Mouse (Mus musculus) liver, embryonic 14.5 days (tissue): ENCODE measurements around the gene Slc9a5. TPM values are rescaled to one million over a fixed set of nuclear protein-coding genes. Genes with fewer than 3 reads are reported as not detected.

Experiments used
- ATAC-seq: fragments of 200-750 bp; cut with Nextera tagmentation; 2 replicates; pipeline ENCODE4 v1.8.0; 2017; ENCODE audit warnings: moderate number of reproducible peaks, mild to moderate bottlenecking, moderate library complexity; ENCODE audit not compliant: insufficient read depth
- DNase-seq, 3 experiments: peaks; one replicate each; pipeline ENCODE4 v3.0.0-alpha.2; 2012 to 2013; ENCODE audit warnings: low read depth in 3 of 3, low spot score in 3 of 3
- H3K27ac ChIP-seq: fragments of 300-500 bp; sonication (generic); 2 replicates; pipeline ENCODE4 v1.5.1; 2014; ENCODE audit warnings: moderate library complexity, mild to moderate bottlenecking, control low read depth, inconsistent platforms
- H3K27me3 ChIP-seq: fragments of 300-500 bp; sonication (generic); 2 replicates; pipeline ENCODE4 v1.6.1; 2014; ENCODE audit warnings: mild to moderate bottlenecking, low read length, moderate library complexity; ENCODE audit not compliant: control insufficient read depth, insufficient read depth
- H3K36me3 ChIP-seq: fragments of 300-500 bp; sonication (generic); replicated peaks from 2 replicates; pipeline ENCODE4 v1.6.1; 2014; ENCODE audit warnings: low read depth; ENCODE audit not compliant: control insufficient read depth, insufficient read depth
- H3K4me1 ChIP-seq, 2 experiments: fragments of 200-500 bp in 1 of 2; fragments of 300-500 bp in 1 of 2; sonication (generic) in 1 of 2; replicated peaks; 2 replicates each; pipeline ENCODE4 v1.6.1; 2012 to 2014; ENCODE audit warnings: antibody characterized with exemption in 1 of 2, inconsistent platforms in 1 of 2, low read length in 1 of 2; ENCODE audit not compliant: control insufficient read depth in 2 of 2, insufficient read depth in 2 of 2
- H3K4me2 ChIP-seq: fragments of 300-500 bp; sonication (generic); 2 replicates; pipeline ENCODE4 v1.6.1; 2014; ENCODE audit warnings: low read depth, mild to moderate bottlenecking, control low read depth, moderate library complexity
- H3K4me3 ChIP-seq, 2 experiments: fragments of 200-500 bp in 1 of 2; fragments of 300-500 bp in 1 of 2; sonication (generic) in 1 of 2; 2 replicates each; pipeline ENCODE4 v1.5.1; 2012 to 2014; ENCODE audit warnings: low read depth in 2 of 2, low read length in 2 of 2, mild to moderate bottlenecking in 2 of 2, control low read depth in 1 of 2, inconsistent platforms in 1 of 2, moderate library complexity in 1 of 2; ENCODE audit not compliant: insufficient read depth in 1 of 2
- H3K9ac ChIP-seq: fragments of 300-500 bp; sonication (generic); replicated peaks from 2 replicates; pipeline ENCODE4 v1.6.1; 2014; ENCODE audit warnings: mild to moderate bottlenecking, control low read depth, moderate library complexity
- H3K9me3 ChIP-seq: fragments of 300-500 bp; sonication (generic); 2 replicates; pipeline ENCODE4 v1.6.1; 2016; ENCODE audit warnings: low read length, mixed read lengths; ENCODE audit not compliant: control insufficient read depth
- CTCF ChIP-seq: IDR thresholded peaks from 2 replicates; pipeline ENCODE4 v1.5.1; 2016; ENCODE audit warnings: antibody characterized with exemption, low read depth, control low read depth
- EP300 ChIP-seq: IDR thresholded peaks from 2 replicates; pipeline ENCODE4 v1.6.1; 2016; ENCODE audit warnings: antibody characterized with exemption, low read depth
- WGBS: fragments of 180-500 bp; shearing (Covaris S2); extraction: QIAGEN DNeasy Blood & Tissue Kit; methylation state at CpG from one replicate; pipeline ENCODE4 v1.1.7; 2014; ENCODE audit not compliant: insufficient replicate concordance; 5-methylcytosine and 5-hydroxymethylcytosine counted together
- polyA plus RNA-seq, 2 experiments: library from polyadenylated mRNA; depleted of rRNA in 1 of 2; stranded (reverse) in 1 of 2; unstranded in 1 of 2; fragments of >200 nt; fragmentation: Nextera tagmentation in 1 of 2; extraction: Ambion mirVana in 1 of 2; gene quantifications; 2 replicates each; pipeline versions ENCODE4 v1.2.1 to v1.2.3; 2012 to 2014

Slc9a5 gene
- polyA plus RNA-seq, 2 experiments, result 0.08 to 0.87 TPM

GRCm38 (mm10) chr8:105361751-105362702 is 13.4 kb downstream of the Slc9a5 start:
- Histone ChIP-seq H3K9me3 (no peaks in the 10 kb centered on the region), H3K4me3 (no peak overlapping the region), H3K4me1 (no peaks in the 10 kb centered on the region; a peak in 1 of 4 replicates), H3K27me3 (no peaks in the 10 kb centered on the region), H3K4me2 (no peak overlapping the region), H3K27ac (no peak overlapping the region), H3K36me3 (no peaks in the 10 kb centered on the region), H3K9ac (no peak overlapping the region)
- TF ChIP-seq EP300, result no peak
- TF ChIP-seq CTCF, result no peak
- 44% methylated on average over 12 of the region's 12 CpGs for whole genome bisulfite sequencing
- ATAC-seq (no peak), DNase-seq (no peak)

GRCm38 (mm10) chr8:105367107-105367506 is 18.5 kb downstream of the Slc9a5 start:
- WGBS, result 42% methylated on average over 2 of the region's 2 CpGs
- Histone ChIP-seq H3K4me3 (no peak overlapping the region), H3K4me2 (no peak overlapping the region), H3K4me1 (no peaks in the 10 kb centered on the region; a peak in 1 of 4 replicates), H3K27me3 (no peaks in the 10 kb centered on the region), H3K27ac (no peak overlapping the region), H3K9ac (no peak overlapping the region), H3K9me3 (no peaks in the 10 kb centered on the region), H3K36me3 (no peaks in the 10 kb centered on the region)
- ATAC-seq, result no peak
- no peak for DNase-seq
- TF ChIP-seq EP300 (no peak), CTCF (peak; percentile 57)

GRCm38 (mm10) chr8:105372473-105372872 is 23.8 kb downstream of the Slc9a5 start:
- no peak overlapping the region for H3K9ac ChIP-seq
- H3K4me2 ChIP-seq, result no peak overlapping the region
- no peaks in the 10 kb centered on the region for H3K9me3 ChIP-seq
- whole genome bisulfite sequencing, result 68% methylated on average over 9 of the region's 9 CpGs
- no peaks in the 10 kb centered on the region for H3K36me3 ChIP-seq
- ATAC-seq (no peak), DNase-seq (no peak)
- TF ChIP-seq EP300 (no peak), CTCF (no peak)
- no peak overlapping the region for H3K27ac ChIP-seq
- H3K4me3 ChIP-seq, result no peak overlapping the region
- H3K4me1 ChIP-seq, result no peaks in the 10 kb centered on the region
- H3K27me3 ChIP-seq, result no peaks in the 10 kb centered on the region

- Histone ChIP-seq H3K4me2 (no peak within 1 kb of the TSS), H3K27ac (no peak within 1 kb of the TSS), H3K9me3 (no peaks in the 10 kb centered on the region), H3K36me3 (no peaks in the 10 kb centered on the region), H3K9ac (no peak within 1 kb of the TSS), H3K27me3 (no peaks in the 10 kb centered on the region), H3K4me1 (no peaks in the 10 kb centered on the region), H3K4me3 (no peak within 1 kb of the TSS)
- WGBS, result 40% methylated on average over 2 of the region's 2 CpGs
- DNase-seq, result no peak
- ATAC-seq, result no peak
- TF ChIP-seq CTCF (no peak), EP300 (no peak)
Observed at GRCm38 (mm10) chr8:105373032-105373431, 24.4 kb downstream of the Slc9a5 start, which contains the start of gene Plekhg4. Plekhg4 (plus strand) TSS chr8:105373274.

- Histone ChIP-seq H3K27me3 (no peaks in the 10 kb centered on the region), H3K4me2 (peak overlapping the region; percentile 16; the same call in 1 of the 2 replicates), H3K9ac (no peak overlapping the region), H3K4me3 (no peak overlapping the region), H3K9me3 (no peaks in the 10 kb centered on the region), H3K27ac (no peak overlapping the region), H3K4me1 (no peaks in the 10 kb centered on the region), H3K36me3 (no peaks in the 10 kb centered on the region)
- peak; percentile 39; the same call in 1 of the 2 replicates for ATAC-seq
- peak in 1 of 3 experiments; percentile 22 for DNase-seq
- 29% methylated on average over 33 of the region's 33 CpGs for WGBS
- TF ChIP-seq CTCF (peak; percentile 90), EP300 (no peak)
Observed at GRCm38 (mm10) chr8:105374513-105374966, 25.9 kb downstream of the Slc9a5 start.
